Mouse (Mus musculus) right cerebral cortex, postnatal 4 days (tissue): ENCODE measurements around the gene Vwa8.

ENCODE experiments used
- DNase-seq: peaks from one replicate; pipeline ENCODE4 v3.0.0-alpha.2; 2022

Gene Vwa8

GRCm38 (mm10) chr14:78848941-78849911, at the start of gene Vwa8:
Vwa8 (plus strand) TSS chr14:78849052.
- peak; percentile 80 for DNase-seq

- no peak for DNase-seq
Measured at GRCm38 (mm10) chr14:78802378-78802777, 46.5 kb upstream of the Vwa8 start.

- DNase-seq = no peak
Measured at GRCm38 (mm10) chr14:78803924-78804323, 44.9 kb upstream of the Vwa8 start.

GRCm38 (mm10) chr14:78812896-78813295, 36.0 kb upstream of the Vwa8 start:
- no peak for DNase-seq

GRCm38 (mm10) chr14:78816411-78816810, 32.4 kb upstream of the Vwa8 start:
- DNase-seq = no peak

- no peak for DNase-seq
Measured at GRCm38 (mm10) chr14:78817651-78818050, 31.2 kb upstream of the Vwa8 start.

- DNase-seq = no peak
Measured at GRCm38 (mm10) chr14:78818406-78818805, 30.4 kb upstream of the Vwa8 start.

GRCm38 (mm10) chr14:78824013-78824412, 24.8 kb upstream of the Vwa8 start:
- DNase-seq = no peak

GRCm38 (mm10) chr14:78824507-78824906, 24.3 kb upstream of the Vwa8 start:
- no peak for DNase-seq

GRCm38 (mm10) chr14:78831158-78831557, 17.7 kb upstream of the Vwa8 start:
- no peak for DNase-seq

- no peak for DNase-seq
Measured at GRCm38 (mm10) chr14:78847948-78848347, 904 bp upstream of the Vwa8 start.

GRCm38 (mm10) chr14:78848477-78848876, 375 bp upstream of the Vwa8 start:
- no peak for DNase-seq

GRCm38 (mm10) chr14:78849961-78850578, 1.2 kb downstream of the Vwa8 start:
- no peak for DNase-seq

- no peak for DNase-seq
Measured at GRCm38 (mm10) chr14:78850666-78851065, 1.8 kb downstream of the Vwa8 start.

- DNase-seq = no peak
Measured at GRCm38 (mm10) chr14:78851366-78851765, 2.5 kb downstream of the Vwa8 start.

GRCm38 (mm10) chr14:78852401-78853246, 3.8 kb downstream of the Vwa8 start:
- DNase-seq = no peak

- no peak for DNase-seq
Measured at GRCm38 (mm10) chr14:78861156-78861555, 12.3 kb downstream of the Vwa8 start.

- DNase-seq = no peak
Measured at GRCm38 (mm10) chr14:78870036-78870435, 21.2 kb downstream of the Vwa8 start.

GRCm38 (mm10) chr14:78877176-78877575, 28.3 kb downstream of the Vwa8 start:
- no peak for DNase-seq

- no peak for DNase-seq
Measured at GRCm38 (mm10) chr14:78878402-78879045, 29.7 kb downstream of the Vwa8 start.

- no peak for DNase-seq
Measured at GRCm38 (mm10) chr14:78880879-78881278, 32.0 kb downstream of the Vwa8 start.

- no peak for DNase-seq
Measured at GRCm38 (mm10) chr14:78881563-78881962, 32.7 kb downstream of the Vwa8 start.
